Mouse (Mus musculus): ENCODE measurements around the gene Strn3. TPM values are rescaled to one million over a fixed set of nuclear protein-coding genes. Genes with fewer than 3 reads are reported as not detected.

Gene Strn3
- total RNA-seq (2023; ENCODE audit: inconsistent age), result 45.1 to 52.0 TPM (median 51.5 TPM) in 4 replicates

DNA sequence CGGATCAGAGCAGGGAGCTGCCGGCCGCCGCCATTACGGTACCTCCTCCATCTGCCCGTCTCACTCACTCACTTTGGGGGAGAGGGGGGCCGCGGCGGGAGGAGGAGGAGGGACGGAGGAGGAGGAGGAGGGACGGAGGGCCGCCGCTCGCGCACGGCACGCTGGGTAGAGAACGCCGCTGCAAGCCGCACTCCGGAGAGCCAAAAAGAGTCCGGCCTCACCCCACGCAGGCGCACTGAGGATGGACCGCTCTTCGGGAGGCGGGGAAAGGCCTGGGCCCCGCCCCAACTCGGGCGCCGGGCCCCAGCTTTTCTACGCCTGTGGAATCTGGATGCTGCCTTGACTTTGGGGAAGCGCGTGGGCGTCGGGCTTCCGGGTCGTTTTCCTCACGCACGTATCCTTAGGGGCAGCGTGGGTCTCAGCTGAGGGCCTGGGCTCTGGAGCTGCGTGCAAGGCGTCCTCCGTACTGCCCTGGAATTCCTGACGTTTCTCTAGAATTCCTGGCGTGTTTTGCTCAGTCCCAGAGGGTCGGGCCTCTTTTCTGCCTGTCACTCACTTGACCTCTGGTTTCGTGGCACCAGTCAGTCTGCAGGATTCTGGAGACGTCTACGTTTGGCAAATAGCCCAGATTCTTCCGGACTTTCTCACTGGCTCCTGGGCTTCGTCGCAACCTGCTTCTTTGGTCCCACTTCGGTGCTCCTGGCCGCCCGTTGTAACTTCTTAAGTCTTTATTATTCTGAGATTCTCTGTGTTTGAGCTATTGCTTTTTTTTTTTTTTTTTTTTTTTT lies at the start of gene Strn3:
TSS of gene Strn3 (minus strand) at position 53 of the 788 bp plus-strand sequence.

DNA sequence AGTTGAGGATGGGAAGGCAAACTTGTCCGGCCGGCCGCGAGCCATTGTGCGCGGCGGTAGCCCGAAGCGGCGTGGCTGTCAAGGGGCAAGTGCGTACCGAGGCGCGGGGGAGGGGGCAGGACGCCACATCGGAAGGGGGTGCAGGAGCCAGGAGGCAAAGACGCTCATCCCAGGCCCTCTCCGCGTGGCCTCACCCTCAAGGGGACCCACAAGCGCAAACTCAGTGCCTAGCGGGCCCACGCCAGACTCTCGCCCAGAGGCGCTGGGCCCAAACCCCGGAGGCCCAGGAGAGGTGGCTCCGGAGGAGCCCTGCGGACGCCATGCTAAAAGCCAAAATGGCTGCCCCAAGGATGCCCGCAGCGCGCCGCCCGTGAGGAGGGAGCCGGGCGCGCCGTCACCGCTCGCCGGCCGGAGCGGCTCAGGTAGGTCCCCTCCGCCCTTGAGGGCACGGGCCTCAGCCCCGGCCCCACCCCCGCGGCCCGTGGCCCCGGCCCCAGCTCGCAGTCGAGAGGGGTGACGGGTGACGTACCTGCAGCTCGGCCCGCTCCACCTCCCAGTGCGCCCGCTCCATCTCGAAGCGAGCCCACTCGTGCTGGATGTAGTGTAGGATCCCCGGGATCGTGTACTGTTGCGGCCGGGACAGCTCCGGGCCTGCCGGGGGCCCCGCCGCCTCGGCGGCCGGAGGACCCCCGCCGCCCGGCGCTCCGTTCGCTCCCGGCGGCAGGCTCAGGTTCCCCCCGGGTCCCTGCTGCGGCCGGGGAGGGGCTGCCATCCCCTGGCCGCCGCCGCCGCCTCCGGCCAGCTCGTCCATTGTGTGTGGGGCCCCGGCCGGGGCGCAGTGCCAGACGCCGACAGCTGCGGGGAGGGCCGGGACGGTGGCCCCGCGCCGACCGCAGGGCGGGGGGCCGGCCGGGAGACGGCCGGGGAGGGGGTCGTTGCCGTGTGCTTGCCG lies 528 bp downstream of the Strn3 start, which contains the start of gene Ap4s1:
TSS of gene Ap4s1 (plus strand) at position 141 of the 952 bp plus-strand sequence.

DNA sequence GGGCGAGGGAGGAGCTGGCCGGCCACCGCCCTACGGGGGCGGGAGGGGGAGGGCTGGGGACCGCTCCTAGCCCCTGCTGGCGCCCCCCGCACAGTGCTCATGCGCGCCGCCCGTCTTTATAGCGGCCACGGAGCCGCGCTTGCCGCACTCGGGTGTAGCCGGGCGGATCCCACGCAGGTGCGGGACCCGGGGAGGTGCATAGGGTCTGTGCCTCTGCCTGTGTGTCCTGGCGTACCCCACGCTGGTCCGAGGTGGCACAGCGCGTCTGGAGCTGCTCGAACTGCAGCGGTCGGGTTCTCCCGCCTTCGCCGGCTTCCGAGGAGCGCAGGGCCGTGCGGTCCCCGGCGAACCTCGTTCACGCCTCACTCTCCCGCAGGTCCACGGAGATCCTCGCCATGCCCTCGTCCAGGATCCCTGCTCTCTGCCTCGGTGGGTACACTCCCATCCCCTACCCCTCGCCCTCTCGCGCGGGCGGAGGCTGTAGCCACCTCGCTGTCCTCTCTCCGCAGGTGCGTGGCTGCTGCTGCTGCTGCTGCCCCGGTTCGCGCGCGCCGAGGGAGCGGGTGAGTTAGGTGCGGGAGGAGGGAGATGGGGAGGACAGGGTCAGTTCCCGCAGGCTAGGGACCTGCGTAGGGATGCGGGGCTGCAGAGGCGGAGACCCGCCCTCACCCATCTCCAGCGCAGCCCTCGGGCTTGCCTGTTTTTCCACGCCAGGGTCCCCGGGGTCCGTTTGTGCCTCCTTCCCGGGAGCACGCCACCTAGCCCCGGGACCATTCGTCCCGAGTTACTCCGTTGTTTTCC lies 98.3 kb downstream of the Strn3 start, which contains the start of gene Coch:
TSS of gene Coch (plus strand) at position 113 of the 801 bp plus-strand sequence.

Other genes with a start within 250 kb of the Strn3 start
- 0.27 to 0.80 TPM (median 0.58 TPM) in 3 of 4 replicates, not detected in the other for gene Coch, start 98.6 kb downstream of the Strn3 start, total RNA-seq (2023; ENCODE audit: inconsistent age)
- gene Ap4s1, start 864 bp downstream of the Strn3 start, total RNA-seq (2023; ENCODE audit: inconsistent age), result 18.7 to 23.6 TPM (median 21.7 TPM) in 4 replicates
- gene Hectd1, start 137.6 kb upstream of the Strn3 start, total RNA-seq (2023; ENCODE audit: inconsistent age), result 109 to 125 TPM (median 117 TPM) in 4 replicates

Measured in B cell, adult (primary cell).